Mouse (Mus musculus) cerebellum, adult (tissue): ENCODE measurements around the gene Ccdc171.
"Not testable (repeated sequence)": the region's sequence is repeated elsewhere in the genome, so short reads cannot be mapped to it uniquely, and the experiment has no call there.

Experiments used
- ATAC-seq: cut with Nextera tagmentation; 2 replicates; pipeline ENCODE4 v1.9.2; 2017; ENCODE audit warnings: mild to moderate bottlenecking, moderate library complexity, mixed read lengths; ENCODE audit not compliant: insufficient number of reproducible peaks, low FRiP score, low TSS enrichment

Gene Ccdc171

DNA sequence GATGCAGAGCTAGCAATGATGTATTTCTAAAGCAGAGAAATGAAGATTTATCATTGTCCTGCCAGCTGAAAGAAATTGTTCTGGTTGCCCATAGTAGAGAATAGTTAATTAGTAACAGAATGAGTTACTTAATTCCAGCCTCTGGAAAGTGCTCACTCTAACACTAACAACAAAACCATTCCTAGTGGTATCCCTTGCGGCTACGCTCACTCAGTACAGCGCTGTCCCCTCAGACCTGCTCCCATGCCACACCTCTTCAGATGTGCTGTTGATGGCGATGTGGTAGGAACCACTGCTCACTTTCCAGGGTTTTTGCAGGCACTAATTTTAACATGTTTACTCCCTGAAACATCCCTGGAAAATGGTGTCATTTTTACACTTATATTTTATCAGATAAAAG is 126.1 kb downstream of the Ccdc171 start:
- ATAC-seq, result no peak

- no peak for ATAC-seq
Measured at GRCm38 (mm10) chr4:83655396-83655795, 130.1 kb downstream of the Ccdc171 start.

DNA sequence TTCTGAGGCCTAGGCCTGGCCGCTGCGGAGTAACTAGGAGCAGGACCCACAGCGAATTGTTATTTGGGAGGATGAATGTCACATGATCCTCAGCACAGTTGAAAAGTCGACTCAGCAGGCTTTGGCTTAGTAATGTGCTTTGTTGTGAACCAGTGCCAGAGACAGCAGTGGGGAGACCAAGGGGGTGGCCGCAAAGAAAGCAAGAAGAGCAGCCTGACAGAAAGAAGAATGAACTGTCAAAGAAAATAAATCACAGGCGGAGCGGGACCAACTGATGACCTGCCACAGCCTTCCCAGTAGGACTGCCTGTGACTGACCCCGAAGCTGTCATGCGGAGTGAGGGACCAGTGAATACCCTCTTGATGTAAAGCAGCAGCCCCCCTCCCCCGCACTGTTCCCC is 131.2 kb downstream of the Ccdc171 start:
- no peak for ATAC-seq

DNA sequence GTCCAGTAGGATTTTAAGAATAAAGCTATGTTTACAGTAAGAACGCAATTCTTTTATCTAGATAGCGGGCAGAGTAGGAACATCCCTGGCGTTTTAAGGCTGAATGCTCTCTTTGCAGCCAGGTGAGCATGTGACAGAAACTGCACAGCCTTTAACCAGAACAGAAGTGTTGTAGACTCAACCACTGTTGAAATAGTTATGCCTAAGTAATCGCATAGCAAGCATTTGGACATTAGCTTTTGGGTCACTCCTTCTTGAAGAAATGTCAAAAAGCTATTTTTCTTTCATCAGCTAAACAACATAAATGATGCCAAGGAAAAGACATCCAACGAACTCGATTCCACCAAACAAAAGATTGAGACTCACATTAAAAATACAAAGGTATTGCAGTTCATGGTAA is 131.7 kb downstream of the Ccdc171 start:
- no peak for ATAC-seq

- no peak for ATAC-seq
Measured at GRCm38 (mm10) chr4:83658415-83658814, 133.1 kb downstream of the Ccdc171 start.

GRCm38 (mm10) chr4:83659411-83659810 is 134.1 kb downstream of the Ccdc171 start:
- no peak for ATAC-seq

GRCm38 (mm10) chr4:83661519-83662271 is 136.3 kb downstream of the Ccdc171 start:
- no peak for ATAC-seq

DNA sequence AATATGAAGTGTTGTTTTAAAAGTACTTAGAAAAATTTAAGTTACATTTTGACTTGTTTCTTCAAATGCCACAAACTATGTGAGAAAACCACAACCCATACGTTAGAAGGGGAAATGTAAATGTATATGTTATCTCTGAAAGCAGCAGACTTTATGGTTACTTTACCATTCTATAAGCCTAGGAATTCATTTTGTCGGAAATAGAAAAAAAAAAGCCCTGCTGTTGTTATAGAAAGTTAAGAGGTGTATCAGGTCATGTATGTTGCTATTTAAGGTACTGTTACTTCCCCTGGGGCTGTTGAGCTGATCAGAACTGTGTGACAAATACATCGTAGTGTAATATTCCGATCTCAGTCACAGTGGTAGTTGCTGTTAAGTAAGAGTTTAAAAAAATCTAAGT is 137.0 kb downstream of the Ccdc171 start:
- no peak for ATAC-seq

GRCm38 (mm10) chr4:83669552-83669951 is 144.2 kb downstream of the Ccdc171 start:
- no peak for ATAC-seq

GRCm38 (mm10) chr4:83675308-83675707 is 150.0 kb downstream of the Ccdc171 start:
- ATAC-seq, result not testable (repeated sequence)

DNA sequence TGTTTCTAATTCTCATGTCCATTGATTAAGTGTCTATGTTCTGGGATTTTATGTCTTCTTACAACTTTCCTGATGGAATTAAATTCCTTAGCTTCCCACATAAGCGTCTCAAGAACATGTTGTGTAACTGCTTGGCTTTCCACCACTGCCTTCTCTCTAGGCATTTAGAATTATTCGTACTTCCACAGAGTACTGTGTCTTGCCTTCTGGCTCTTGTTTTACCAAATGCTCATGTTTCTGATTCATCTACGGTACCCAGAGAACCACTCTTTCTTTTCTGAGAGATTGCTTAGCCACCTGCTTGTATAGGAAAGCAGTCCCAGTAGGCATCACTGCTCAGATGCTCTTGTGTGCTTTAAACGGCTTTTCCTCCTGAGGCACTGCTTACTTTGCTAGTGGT is 151.1 kb downstream of the Ccdc171 start:
- no peak for ATAC-seq

GRCm38 (mm10) chr4:83681081-83681480 is 155.7 kb downstream of the Ccdc171 start:
- ATAC-seq, result no peak

DNA sequence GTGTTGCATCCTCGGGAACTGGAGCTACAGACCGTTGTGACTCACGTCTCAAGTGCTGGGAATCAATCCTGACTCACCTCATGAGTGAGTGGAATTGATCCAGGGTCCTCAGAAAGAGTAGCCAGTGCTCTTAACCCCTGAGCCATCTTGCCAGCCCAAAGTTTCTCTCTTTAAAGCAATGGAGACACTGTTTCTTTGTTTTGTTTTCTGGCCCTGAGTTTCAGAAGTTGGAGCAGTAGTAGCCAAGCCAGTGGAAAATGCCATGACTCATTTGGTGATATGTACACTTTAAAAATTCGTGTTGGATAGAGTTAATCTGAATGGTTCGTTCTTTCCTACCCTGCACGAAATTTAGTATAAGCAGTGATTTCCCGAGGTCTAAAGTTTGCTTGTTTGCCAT is 157.5 kb downstream of the Ccdc171 start:
- ATAC-seq, result no peak

DNA sequence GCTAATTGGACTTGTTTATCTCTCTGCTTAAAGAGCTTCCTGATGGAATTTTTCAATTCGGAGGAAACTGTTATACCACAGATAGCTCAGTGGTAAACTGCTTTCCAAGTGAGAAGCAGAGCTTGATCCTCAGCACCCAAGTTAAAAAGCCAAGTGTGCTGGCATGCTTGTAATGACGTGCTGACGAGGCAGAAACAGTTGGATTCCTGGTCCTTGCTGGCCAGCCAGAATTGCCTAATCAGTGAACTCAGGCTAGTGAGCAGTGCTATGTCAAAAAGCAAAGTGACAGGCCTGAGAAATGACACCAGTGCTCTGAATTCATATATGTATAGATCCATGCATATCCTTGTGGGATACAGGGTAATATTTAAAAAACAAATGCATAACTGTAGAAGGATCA is 174.8 kb downstream of the Ccdc171 start:
- ATAC-seq, result no peak

- no peak for ATAC-seq
Measured at GRCm38 (mm10) chr4:83716996-83717395, 191.7 kb downstream of the Ccdc171 start.

- no peak for ATAC-seq
Measured at GRCm38 (mm10) chr4:83719816-83720215, 194.5 kb downstream of the Ccdc171 start.

GRCm38 (mm10) chr4:83725136-83725535 is 199.8 kb downstream of the Ccdc171 start:
- ATAC-seq, result no peak

GRCm38 (mm10) chr4:83739137-83739890 is 214.0 kb downstream of the Ccdc171 start:
- no peak for ATAC-seq

DNA sequence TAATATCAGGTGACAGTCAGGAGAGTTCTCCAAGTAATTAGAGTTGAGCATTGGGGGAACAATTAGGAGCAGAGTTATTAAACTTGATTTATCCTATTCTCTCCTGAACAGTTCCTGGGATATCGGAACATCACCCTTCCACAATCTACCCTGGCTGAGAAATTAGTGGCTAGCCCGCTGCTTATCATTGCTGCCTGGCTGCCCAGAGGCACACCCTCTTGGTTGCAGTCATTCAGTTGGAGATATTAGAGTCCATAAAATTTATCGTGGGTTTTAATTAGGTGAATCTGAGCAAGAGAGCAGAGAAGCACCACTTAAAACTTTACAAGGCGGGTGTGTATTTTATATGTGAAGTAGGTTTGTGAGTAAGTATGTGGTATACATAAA is 214.5 kb downstream of the Ccdc171 start:
- ATAC-seq, result no peak

GRCm38 (mm10) chr4:83742806-83743460 is 217.6 kb downstream of the Ccdc171 start:
- ATAC-seq, result no peak

GRCm38 (mm10) chr4:83775136-83775535 is 249.8 kb downstream of the Ccdc171 start:
- ATAC-seq, result no peak
